Mouse (Mus musculus) CD4-positive, CD25-positive, alpha-beta regulatory T cell, adult 2 months (primary cell): ENCODE data around the gene Cbln1.
A peak's percentile ranks its signal among the peaks of the same experiment; 100 is the strongest.

Experiments
- DNase-seq: peaks from one replicate; pipeline ENCODE4 v3.0.0-alpha.2; 2012; ENCODE audit warnings: low read depth, low spot score

Cbln1 gene

DNA sequence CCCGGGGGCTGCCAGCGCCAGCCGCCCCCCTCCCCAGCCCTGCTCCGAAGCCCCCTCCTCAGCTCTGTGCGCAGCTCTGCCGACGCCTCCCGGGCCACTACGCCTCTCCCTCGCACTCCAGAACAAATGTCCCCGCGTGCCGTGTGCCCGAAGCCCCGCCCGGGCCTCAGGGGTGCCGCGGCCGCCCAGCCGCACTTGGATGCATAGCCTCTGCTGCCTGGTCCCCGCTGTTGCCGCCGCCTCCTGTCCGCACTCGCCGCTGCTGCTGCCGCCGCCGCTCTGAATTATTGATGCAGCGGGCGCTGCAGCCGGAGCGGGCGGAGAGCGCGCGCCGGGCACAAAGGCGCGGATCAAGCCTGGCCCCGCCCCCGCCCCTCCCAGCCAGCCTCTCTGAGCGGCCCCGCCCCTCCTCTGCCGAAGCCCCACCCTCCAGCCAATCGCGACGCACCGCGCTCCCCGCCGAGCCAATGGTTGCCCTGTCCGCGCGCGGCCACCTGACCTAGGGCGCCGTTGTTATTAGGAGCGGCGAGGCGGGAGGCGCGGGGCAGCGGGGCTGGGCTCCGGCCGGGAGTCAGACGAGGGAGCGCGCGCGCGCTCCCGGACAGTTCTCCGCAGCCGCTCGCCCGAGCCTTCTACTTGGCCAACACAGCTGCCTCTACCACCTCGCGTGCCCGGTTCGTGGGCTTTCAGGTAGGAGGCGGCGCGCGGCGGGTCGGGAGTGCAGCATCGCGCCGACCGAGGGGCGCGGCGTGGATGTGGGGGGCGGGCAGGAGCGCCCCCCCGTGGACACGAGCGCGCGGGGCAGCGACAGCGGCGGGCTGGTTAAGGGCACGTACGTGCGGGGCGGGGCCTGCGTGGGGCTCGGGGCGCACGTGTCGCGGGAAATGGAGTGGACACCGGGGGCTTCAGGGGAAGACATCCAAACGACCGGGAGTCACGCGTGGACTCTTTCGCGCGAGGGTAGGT, at the start of gene Cbln1:
Cbln1 (minus strand) TSS at position 339 of the 966 bp plus-strand sequence.
- DNase-seq: peak; percentile 38

DNA sequence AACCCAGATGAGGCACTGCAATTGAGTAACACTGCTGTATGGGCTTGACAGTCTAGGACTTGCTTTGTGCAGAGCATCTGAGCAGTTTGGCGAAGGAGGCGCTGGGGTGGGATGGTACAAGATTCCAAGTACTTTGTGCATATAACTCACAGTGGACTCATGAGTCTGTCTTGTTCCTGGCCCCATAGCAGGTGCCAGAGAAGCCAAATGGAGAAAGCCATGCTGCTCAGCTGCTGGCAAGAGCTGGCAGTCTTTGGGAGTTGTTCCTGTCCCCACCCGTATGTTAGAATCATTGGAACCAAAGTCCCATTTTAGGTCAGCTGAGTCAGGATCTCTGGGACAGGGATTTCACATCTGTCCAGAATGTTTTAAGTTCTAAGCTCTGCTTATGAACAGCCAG, 44.7 kb upstream of the Cbln1 start:
- DNase-seq: no peak

DNA sequence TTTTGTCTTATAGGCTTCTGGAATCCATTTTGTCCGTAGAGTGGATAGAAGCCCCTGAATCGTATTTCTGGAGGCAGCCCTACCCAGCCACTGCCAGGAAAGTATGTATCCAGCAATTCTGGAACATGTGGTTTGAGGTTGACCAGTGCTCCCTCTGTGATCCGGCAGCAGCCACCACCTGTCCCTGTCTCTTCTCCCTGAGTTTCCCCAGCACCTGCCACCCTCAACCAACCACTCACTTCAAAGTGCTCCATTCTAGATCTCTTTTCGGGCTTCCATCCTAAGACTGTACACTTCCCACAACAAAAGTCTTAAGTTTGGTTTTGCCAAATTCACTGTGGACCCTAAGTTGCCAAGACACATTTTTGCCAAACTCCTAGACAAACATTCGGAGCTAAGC, 41.4 kb upstream of the Cbln1 start:
- no peak for DNase-seq

DNA sequence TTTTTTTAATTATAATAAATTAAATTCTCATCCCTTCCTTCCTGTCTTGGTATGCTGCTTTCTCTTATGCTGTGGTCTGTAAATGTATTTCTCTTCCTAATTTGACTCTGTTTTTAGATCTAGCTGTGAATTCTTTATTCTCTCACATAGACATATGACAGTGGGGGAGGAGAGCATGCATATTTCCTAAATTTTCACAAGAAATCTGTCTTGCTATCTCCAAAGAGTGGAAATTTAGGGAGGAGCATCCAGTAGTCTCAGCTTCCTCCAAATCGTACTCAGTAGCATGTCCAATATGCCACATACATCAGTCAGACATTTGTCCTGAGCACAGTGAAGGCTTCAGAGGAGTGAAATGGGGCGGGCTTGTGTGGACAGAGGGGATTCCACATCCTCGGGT, 40.9 kb upstream of the Cbln1 start:
- DNase-seq: no peak

DNA sequence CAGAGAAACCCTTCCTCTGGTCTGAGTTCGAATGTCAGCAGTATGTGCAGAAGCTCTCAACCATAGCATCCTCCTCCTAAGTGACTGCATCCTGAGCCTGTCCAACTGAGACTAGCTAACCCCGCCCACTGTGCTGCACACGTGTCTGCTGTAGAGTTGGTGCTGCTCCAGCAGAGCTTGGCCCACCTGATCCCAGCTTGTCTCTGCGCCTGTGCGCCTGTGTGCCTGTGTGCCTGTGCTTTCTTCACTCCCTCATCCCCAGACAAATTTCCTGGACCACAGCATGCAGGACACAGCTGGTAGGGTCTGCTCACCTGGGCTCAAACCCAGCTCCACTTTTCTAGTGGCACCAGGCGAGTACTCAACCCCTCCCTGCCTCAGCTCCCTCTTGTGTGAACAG, 40.2 kb upstream of the Cbln1 start:
- no peak for DNase-seq

DNA sequence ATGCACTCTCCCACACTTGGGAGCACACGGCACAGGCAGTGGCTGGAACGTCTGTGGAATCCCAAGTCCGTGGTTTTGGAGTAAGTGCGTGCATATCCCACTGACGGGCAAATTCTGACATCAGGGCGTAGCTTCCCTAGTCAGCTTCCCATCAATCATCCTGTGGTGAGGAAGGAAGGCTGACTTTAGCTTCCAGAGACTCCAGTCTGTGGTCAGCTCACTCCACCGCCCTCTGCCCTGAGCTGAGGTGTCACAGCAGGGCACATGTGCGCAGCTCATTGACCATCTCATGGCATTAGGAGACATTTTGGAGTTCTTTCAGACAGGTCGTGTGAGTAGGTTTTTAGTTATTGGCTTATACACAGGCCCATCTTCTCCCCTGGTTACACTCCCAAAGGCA, 34.6 kb upstream of the Cbln1 start:
- no peak for DNase-seq

DNA sequence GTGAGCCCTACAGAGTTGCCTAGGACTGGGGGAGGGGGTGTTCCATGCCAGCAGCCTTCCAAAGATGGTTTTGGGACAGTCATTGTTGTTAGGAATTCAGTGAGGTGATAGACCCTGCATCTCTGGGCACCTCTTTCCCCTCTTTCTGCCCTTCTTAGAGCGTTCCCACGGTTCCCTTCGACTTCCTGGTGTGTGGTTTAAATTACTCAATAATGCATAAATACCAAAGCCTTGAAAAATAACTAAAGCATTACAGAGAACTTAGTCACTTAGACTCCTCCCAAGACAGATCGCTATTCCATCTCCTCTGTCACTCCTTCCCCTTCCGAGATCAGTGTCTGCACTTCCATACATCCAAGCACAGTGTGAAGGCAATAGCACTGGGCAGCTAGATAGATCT, 32.0 kb upstream of the Cbln1 start:
- DNase-seq: no peak

DNA sequence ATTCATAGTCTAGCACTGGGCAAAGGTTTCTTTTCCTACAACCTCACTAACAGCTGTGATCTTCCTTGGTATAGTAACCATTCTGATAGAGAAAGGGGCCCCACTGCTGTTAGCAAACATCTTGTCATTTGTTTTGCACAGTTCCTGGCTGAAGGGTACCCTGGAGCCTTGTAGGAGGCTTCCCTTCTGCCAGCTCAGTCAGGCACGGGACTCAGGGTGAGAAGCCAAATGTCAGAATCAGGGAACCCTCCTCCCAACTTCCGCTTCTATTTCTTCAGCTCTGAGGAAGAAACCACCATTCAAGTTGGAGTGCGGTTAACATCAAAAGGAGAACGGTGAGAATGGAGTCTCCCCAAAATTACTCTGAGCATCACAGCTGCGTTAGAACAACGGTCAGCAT, 30.3 kb upstream of the Cbln1 start:
- DNase-seq: no peak

DNA sequence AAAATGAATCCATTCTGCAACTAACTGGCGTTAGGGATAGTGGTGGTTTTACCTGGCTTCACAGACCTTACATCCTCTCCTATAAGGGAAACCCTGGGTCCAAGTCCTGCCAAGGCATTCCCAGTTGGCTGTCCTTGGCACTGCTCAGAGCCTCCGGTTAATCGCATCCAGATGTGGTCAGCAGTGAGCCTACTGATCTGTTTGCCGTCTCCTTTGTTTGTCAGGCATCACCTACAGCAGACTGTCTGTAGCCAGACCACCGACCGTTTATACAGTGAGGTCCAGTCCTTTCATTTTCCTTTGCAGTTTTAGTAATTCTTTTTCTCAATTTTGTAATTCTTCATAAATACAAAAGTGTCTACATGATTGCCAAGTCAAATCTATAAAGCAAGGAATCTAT, 25.2 kb upstream of the Cbln1 start:
- DNase-seq: no peak

DNA sequence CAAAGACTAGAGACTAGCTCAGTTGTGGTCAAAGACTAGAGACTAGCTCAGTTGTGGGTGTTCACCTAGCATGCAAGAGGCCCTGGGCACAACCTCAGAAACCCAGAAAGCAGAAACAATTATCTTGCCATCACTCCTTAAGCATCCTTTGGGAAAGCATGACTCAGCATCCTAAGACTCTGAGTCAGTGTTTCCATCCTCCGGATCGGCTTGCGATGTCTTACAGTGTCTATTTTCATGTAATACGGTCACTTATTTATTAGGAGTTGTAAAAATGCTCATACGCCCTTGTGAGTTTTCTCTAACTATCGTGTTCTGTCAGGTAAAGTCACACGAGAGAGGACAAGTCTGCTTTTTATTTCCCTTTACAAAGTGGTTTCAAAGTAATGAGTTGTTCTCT, 24.1 kb upstream of the Cbln1 start:
- no peak for DNase-seq

DNA sequence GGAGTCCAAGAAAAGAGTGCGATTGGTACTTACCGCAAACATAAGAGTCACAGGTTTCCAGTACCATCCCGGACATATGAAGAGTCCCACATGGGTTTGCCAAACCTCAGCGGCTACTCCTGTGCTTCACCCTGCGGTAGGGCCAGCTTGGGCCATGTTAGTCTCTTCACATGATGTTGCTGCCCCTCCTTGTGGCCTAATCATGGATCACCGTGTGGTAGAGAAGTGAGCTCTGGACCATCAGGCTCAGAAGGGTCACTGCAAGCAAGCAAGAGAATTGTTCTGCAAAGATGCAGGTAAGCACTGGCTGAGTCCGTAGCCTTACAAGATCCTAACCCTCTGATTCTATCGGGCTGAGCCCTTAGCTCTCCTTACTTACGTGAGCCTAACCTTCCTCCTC, 22.5 kb upstream of the Cbln1 start:
- DNase-seq: no peak

DNA sequence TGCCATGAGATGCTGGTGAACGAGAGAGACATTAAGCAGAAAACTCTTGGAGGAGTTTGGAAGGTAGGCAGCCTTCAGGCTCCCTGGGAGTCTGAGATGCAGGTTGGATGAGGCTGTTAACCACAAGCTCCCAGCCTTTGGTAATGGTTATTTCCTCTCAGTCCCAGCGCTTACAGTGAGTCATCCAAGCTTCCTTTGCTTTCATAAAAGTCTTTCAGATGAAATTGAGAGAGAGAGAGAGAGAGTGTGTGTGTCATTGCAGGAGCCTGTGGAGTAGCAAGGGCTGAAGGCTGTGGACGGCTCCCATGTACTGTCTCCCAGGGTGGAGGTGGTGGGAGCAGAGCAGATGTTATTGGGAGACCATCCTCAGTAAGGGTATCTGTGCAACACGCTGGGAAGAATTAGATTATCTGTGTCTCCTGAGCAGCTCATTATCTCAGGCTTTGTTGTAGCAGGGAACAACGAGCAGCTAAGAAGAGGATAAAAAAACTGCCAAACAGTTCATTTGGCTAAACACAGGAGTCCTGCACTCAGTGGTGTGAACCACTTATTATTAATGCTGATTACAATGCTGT, 17.5 kb upstream of the Cbln1 start:
- DNase-seq: no peak

DNA sequence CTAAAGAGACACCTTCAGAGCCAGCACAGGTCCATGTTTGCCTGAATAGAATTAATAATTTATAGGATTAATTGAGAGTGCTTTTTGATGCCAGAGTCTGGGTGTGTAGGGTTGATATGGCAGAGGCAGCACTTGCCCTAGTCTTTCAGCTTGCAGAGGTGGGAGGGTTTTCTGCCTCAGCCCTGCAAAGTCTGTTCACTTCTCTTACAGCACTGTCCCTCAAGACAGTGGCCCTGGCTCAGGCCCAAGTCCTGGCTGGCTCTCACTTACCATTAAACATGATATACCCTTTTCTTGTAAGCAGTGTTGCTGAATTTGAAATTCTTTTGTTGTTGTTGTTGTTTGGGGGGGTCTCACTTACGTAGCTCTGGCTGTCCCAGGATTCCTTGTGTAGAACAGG, 9.0 kb upstream of the Cbln1 start:
- DNase-seq: no peak

DNA sequence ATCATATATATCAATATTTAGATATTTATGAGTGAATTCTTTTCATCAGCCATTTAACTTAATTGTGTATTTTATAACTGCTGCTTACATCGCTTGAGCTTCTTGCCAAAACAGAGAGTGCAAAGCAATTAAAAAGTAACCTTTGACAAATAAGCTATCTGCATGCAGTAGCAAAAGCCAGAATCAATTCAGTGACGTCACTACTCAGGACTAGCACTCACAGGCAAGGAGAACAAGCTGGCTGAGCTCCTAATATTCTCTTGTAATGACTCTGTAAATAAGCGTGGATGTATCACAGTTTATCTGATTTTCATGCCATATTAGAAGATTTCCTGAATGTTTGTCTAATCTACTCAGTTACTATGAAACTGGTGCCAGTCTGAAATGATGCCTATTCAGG, 5.8 kb upstream of the Cbln1 start:
- no peak for DNase-seq

DNA sequence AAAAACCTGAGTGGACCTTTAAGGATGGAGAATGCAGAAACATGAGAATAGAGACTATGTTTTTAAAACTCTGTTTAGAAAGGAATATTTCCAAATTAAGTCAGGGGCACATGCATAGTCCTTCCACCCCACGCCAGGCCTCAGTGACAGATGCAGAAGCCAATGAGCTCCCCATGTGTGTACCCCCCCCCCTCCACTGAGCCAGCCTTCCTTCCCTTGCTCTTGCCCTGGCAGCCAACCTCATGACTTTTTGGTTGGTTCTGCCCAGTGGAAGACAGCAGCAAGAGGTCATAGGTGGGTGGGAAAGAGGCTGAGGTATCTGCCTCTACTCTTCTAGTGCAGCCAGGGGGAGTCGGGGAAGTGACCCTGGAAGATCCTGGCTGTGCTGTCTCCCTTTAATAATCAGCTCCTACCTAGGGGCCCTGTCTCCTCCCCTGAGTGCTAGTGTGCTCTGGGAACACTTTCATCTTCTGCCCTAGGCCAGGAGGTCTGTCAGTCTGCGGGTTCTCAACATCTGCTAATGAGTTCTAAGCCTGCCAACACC, 4.8 kb upstream of the Cbln1 start:
- no peak for DNase-seq

DNA sequence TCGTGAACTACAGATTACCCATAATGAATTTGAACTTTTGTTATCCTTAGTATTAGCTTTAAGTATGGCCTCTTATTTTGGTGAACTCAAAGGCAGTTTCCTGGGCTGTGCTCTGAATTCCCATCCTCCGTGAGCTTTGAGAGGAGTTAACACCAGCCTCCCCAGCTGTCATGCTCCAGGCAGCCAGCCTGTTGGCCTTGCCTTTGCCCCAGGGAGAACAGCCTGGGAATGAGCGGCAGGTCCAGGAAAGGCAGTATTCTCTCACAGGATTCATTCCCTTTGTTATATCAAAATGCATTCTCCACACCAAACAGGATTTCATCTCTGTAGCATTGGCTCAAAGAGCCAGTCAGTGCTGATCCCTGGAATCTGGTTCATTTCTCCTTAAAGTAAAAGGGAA, 3.1 kb upstream of the Cbln1 start:
- no peak for DNase-seq

DNA sequence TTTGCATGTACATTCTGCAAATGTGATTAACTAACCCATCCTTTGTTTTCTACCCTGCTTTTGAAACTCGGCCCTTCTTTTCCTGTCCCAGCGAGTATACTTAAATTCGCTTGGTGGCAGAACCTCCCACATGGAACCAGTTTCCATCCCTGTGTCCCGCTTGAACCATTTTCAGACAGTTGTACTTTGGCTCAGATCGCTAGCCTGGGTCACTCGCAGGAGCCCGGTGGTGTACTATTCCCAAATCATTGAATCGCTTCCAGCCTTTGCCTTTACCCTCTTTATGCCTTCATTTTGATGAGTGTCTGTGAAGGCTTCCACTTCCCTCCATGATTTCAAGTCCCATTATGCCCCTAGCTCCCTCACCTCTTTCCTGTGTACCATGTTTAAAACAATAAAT, 2.0 kb upstream of the Cbln1 start:
- no peak for DNase-seq

DNA sequence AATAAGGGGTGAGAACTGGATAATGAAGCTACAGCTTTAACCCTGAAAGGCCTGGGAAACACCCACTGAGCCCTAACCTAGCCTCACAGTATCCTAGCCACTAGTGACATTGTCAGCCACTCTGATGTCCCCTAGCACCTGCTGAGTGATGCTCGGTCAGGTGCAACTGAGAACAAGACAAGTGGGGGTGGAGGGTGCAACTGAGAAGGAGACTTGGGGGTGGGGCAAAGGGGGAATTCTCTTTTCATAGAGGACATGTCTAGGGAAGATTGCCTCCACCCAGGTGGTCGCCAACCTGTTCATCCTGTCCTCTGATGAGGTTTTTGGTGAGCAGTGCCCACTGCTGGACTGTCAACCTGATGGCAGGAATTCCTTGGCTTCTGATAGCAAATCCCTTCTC, 1.5 kb upstream of the Cbln1 start:
- no peak for DNase-seq

DNA sequence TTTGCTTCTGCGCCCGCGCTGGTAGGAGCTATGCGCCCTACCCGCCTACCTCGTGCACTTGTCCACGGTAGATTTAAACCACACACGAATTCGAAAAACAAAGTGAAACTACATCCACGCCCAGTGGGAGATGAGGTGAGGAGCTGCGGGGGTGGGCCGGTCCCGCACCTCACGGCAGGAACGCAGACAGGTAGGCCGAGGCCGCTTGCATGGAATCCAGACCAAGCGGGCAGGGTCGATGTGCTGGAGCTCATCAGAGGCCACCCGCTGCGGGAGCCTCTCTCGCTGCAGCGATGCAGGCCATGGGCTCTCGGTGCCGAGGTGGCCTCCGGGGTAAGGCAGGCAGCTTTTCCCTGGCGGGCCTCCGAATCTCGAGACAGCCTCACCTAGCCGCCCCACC, 905 bp upstream of the Cbln1 start:
- DNase-seq: no peak

DNA sequence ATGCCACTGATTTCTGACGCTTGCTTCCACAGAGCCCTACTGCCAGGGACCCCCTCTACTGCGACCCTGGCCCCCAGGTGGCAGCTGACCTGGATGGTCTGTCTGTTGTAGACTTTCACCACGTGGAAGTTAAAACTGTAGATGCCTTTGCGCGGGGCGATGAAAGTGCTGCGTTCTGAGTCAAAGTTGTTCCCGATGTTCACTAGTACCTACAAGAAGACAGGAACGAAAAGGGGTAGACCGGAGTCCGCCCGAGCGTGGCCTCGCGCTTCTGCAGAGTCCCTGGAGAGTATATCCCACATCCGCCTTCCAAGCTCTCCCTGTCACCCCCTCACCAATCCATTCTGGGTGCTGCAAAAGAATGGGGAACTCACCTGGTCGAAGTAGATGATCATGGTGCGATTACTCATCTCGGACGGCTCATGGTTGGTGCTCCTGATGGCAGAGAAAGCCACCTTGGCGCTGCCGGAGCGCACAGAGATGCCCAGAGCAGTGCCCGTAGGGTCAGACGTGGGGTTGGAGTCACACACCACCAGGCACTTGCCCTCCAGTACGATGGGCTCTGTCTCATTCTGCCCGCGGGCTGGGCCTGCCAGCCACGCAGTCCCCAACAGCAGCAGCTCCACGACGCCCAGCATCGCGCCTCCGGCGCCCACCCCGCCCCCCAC, 672 bp downstream of the Cbln1 start:
- DNase-seq: no peak

DNA sequence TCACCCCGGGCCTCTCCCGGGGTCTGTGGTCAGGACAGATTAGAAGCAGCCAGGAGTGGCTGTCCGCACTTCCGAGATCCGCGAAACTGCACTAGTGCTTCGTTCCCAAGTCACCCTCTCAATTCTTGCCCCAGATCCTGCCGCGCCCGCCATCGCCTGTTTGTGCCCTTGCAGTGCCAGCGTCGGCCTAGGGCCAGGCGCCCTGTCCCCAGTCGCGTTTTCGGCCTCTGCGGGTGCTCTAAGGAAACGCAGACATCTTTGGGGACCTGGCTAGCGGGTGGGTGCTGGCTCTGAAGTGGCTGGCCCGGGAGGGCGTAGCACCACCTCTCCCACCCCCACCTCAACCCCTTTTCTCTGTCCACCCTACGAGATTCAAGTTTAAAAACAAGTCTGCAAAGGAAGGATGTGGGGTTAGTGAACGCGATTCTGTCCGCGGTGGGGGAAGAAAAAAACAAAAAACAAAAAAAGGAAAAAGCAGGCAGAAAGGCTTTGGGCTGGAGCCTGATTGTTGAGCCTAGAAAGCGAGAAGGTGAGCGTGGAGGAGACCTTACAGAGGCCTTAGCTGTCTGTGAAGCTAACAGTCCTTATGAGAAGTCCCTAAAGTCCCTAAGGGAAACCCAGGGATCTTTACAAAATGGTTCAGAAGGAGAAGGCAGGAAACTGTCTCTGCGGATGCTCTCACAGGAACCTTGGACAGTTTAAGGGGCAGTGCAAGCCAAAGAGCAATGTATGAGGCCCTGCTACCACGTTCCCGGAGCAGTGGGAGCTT, 1.4 kb downstream of the Cbln1 start:
- DNase-seq: no peak
